Mouse (Mus musculus) midbrain, embryonic 11.5 days (tissue): ENCODE results near the gene Gipc3. TPM values are rescaled to one million over a fixed set of nuclear protein-coding genes. Genes with fewer than 3 reads are reported as not detected.

Experiments used
- ATAC-seq: fragments of 200-750 bp; cut with Nextera tagmentation; 2 replicates; pipeline ENCODE4 v1.8.0; 2017; ENCODE audit warnings: moderate TSS enrichment, moderate library complexity; ENCODE audit not compliant: low FRiP score
- DNase-seq: peaks from one replicate; pipeline ENCODE4 v3.0.0; 2015; ENCODE audit warnings: low spot score; ENCODE audit errors: missing footprints
- H3K27ac ChIP-seq: fragments of 300-500 bp; sonication (generic); 2 replicates; pipeline ENCODE4 v1.5.1; 2014; ENCODE audit warnings: low read depth, low read length
- H3K27me3 ChIP-seq: fragments of 300-500 bp; sonication (generic); 2 replicates; pipeline ENCODE4 v1.6.1; 2014; ENCODE audit warnings: mild to moderate bottlenecking, low read length, moderate library complexity, mixed read lengths; ENCODE audit not compliant: control insufficient read depth, insufficient read depth
- H3K36me3 ChIP-seq: fragments of 300-500 bp; sonication (generic); 2 replicates; pipeline ENCODE4 v1.6.1; 2014; ENCODE audit warnings: mild to moderate bottlenecking, low read length, moderate library complexity, mixed read lengths; ENCODE audit not compliant: control insufficient read depth, insufficient read depth
- H3K4me1 ChIP-seq: fragments of 300-500 bp; sonication (generic); 2 replicates; pipeline ENCODE4 v1.6.1; 2014; ENCODE audit warnings: low read length; ENCODE audit not compliant: control insufficient read depth, insufficient read depth
- H3K4me2 ChIP-seq: fragments of 300-500 bp; sonication (generic); 2 replicates; pipeline ENCODE4 v1.6.1; 2014; ENCODE audit warnings: mild to moderate bottlenecking, moderate library complexity
- H3K4me3 ChIP-seq: fragments of 300-500 bp; sonication (generic); 2 replicates; pipeline ENCODE4 v1.5.1; 2014; ENCODE audit warnings: low read depth, low read length
- H3K9ac ChIP-seq: fragments of 300-500 bp; sonication (generic); 2 replicates; pipeline ENCODE4 v1.6.1; 2014; ENCODE audit warnings: low read length
- H3K9me3 ChIP-seq: fragments of 300-500 bp; sonication (generic); 2 replicates; pipeline ENCODE4 v1.6.1; 2016; ENCODE audit warnings: low read length; ENCODE audit not compliant: control insufficient read depth
- WGBS: fragments of 180-500 bp; shearing (Covaris S2); extraction: QIAGEN DNeasy Blood & Tissue Kit; methylation state at CpG from one replicate; pipeline ENCODE4 v1.1.7; 2014; 5-methylcytosine and 5-hydroxymethylcytosine counted together
- polyA plus RNA-seq: library from polyadenylated mRNA; unstranded; fragments of >200 nt; fragmentation: Nextera tagmentation; extraction: Ambion mirVana; gene quantifications from 2 replicates; pipeline ENCODE4 v1.2.1, GENCODE M21; 2014

Gipc3 gene
- polyA plus RNA-seq, 1 experiment from 2014 or later: 0.04 TPM

- no peak overlapping the region for H3K4me3 ChIP-seq
- H3K9me3 ChIP-seq: no peaks in the 10 kb centered on the region
- no peak overlapping the region for H3K4me2 ChIP-seq
- no peaks in the 10 kb centered on the region; the same call in 1 of the 2 replicates for H3K27me3 ChIP-seq
- ATAC-seq (no peak), DNase-seq (no peak)
- H3K27ac ChIP-seq: no peak overlapping the region
- peaks cover 26% of the 10 kb centered on the region for H3K36me3 ChIP-seq
- peaks cover 11% of the 10 kb centered on the region for H3K4me1 ChIP-seq
- no peak overlapping the region for H3K9ac ChIP-seq
- 93% methylated on average over 13 of the region's 13 CpGs for WGBS
Measured at GRCm38 (mm10) chr10:81313581-81313980, 29.5 kb downstream of the Gipc3 start.

DNA sequence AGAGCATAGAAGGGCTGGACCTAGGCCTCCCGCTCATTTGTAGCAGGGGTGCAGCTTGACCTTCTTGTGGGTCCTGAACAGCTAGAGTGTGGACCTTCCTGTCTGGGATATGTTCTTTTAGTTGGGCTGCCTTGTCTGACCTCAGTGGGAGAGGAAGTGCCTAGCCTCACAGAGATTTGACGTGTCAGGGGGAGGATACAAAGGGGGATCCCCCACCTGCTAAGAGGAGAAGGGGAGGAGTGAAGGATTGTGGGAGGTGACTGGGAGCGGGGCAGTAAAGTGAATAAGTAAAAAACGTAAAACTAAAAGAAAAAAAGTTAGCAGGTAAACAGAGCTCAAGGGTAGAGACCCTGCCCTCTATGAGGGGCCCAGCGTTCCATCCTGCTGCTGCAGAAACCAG, 33.5 kb downstream of the Gipc3 start:
- peaks cover 1% of the 10 kb centered on the region; the same call in 1 of the 2 replicates for H3K4me1 ChIP-seq
- DNase-seq: no peak
- no peak for ATAC-seq
- no peak overlapping the region for H3K4me2 ChIP-seq
- H3K9me3 ChIP-seq: no peaks in the 10 kb centered on the region
- H3K27ac ChIP-seq: no peak overlapping the region
- H3K9ac ChIP-seq: no peak overlapping the region
- WGBS: 91% methylated on average over 5 of the region's 5 CpGs
- H3K36me3 ChIP-seq: peaks cover 34% of the 10 kb centered on the region
- no peaks in the 10 kb centered on the region for H3K27me3 ChIP-seq
- H3K4me3 ChIP-seq: no peak overlapping the region

- WGBS: 94% methylated on average over 21 of the region's 21 CpGs
Measured at GRCm38 (mm10) chr10:81306837-81307682, 36.0 kb downstream of the Gipc3 start.

DNA sequence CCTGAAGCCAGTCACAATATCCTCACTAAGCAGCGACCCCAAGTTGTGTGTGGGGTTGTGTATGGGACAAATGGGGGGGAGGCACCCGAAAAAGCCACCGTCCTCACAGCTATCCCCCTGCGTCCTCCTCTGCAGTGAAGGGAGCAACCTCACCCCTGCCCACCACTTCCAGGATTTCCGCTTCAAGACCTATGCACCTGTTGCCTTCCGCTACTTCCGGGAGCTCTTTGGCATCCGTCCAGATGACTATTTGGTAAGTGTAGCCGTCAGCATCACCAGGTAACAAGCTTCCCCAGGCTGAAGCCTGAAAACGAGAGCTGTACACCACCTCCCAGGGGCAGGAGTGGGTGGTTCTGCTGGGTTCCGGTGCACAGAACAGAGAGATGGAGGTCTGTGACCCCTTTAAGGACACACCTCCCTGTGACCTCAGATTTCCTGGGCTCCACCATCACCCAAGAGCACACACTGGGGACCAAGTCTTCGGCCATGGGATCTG, 36.8 kb downstream of the Gipc3 start:
- WGBS: 99% methylated on average over 12 of the region's 12 CpGs

More at GRCm38 (mm10) chr10:81306837-81307682, 36.0 kb downstream of the Gipc3 start:
- no peak for DNase-seq
- H3K4me3 ChIP-seq: no peak overlapping the region
- no peak for ATAC-seq
- H3K9me3 ChIP-seq: no peaks in the 10 kb centered on the region
- H3K4me1 ChIP-seq: peaks cover 6% of the 10 kb centered on the region; the same call in 1 of the 2 replicates
- no peak overlapping the region for H3K4me2 ChIP-seq
- H3K27ac ChIP-seq: no peak overlapping the region
- H3K36me3 ChIP-seq: peaks cover 29% of the 10 kb centered on the region
- no peaks in the 10 kb centered on the region for H3K27me3 ChIP-seq
- H3K9ac ChIP-seq: no peak overlapping the region

DNA sequence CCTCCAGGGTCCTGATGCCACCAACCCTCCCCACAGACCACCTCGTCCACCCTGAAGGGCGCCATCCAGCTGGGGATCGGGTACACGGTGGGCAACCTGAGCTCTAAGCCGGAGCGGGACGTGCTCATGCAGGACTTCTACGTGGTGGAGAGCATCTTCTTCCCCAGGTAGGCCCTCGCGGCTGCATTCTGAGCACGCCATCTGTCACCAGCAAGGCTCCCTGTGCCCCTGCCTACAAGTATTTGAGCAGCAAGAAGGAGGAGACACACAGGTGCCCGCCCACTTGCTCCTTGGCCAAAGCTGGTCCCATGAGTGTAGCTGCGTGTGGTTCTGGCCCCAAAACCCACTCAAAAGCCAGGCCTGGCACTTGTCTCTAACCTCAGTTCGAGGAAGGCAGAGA, 37.4 kb downstream of the Gipc3 start:
- DNase-seq (no peak), ATAC-seq (no peak)
- Histone ChIP-seq H3K36me3 (peaks cover 21% of the 10 kb centered on the region), H3K9me3 (no peaks in the 10 kb centered on the region), H3K9ac (no peak overlapping the region), H3K4me1 (peaks cover 10% of the 10 kb centered on the region), H3K4me3 (no peak overlapping the region), H3K27me3 (no peaks in the 10 kb centered on the region), H3K4me2 (no peak overlapping the region), H3K27ac (no peak overlapping the region)
- WGBS: 95% methylated on average over 14 of the region's 14 CpGs

More for the DNA sequence above, 36.8 kb downstream of the Gipc3 start:
- DNase-seq: no peak
- Histone ChIP-seq H3K36me3 (peaks cover 21% of the 10 kb centered on the region), H3K9me3 (no peaks in the 10 kb centered on the region), H3K27ac (no peak overlapping the region), H3K4me3 (no peak overlapping the region), H3K4me2 (no peak overlapping the region), H3K4me1 (peaks cover 10% of the 10 kb centered on the region), H3K27me3 (no peaks in the 10 kb centered on the region), H3K9ac (no peak overlapping the region)
- ATAC-seq: no peak

DNA sequence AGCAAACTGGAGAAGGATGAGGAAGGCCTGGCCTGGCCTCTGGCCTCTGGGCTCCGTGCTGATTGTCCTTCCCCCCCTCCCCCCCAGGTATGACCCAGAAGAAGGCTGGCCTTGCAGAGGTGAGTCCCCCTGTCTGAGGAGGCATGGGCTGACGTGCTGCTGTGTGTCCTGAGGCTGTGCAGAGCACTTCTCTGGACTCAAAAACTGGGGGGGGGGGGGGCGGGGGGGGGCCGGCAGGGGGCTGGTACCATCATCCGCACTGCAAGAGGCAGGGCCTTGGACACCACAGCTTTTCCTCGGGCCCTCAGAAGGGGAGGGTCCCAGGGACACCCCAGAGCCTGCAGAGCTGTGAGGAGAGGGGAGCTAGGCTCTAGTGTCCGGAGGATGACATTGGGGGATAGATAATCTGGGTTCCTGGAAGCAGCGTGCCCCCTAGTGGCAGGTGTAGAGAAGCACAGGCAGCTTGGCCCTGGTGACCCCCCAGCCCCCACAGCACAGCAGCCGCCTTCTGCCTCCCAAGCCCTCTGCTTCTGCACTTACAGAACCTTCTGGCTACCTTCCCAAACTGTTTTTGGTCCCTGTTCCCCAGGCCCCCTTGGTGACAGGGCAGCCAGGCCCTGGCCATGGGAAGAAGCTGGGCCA, 38.3 kb downstream of the Gipc3 start:
- no peak overlapping the region for H3K4me3 ChIP-seq
- H3K36me3 ChIP-seq: peaks cover 21% of the 10 kb centered on the region
- no peak overlapping the region for H3K27ac ChIP-seq
- no peaks in the 10 kb centered on the region for H3K9me3 ChIP-seq
- H3K4me2 ChIP-seq: no peak overlapping the region
- ATAC-seq: peak; percentile 66
- WGBS: 29% methylated on average over 9 of the region's 9 CpGs
- H3K27me3 ChIP-seq: no peaks in the 10 kb centered on the region
- no peak overlapping the region for H3K9ac ChIP-seq
- peaks cover 10% of the 10 kb centered on the region for H3K4me1 ChIP-seq
- DNase-seq: no peak

GRCm38 (mm10) chr10:81303761-81304160, 39.3 kb downstream of the Gipc3 start:
- peaks cover 10% of the 10 kb centered on the region for H3K4me1 ChIP-seq
- no peaks in the 10 kb centered on the region for H3K9me3 ChIP-seq
- H3K27me3 ChIP-seq: no peaks in the 10 kb centered on the region
- no peak overlapping the region for H3K4me3 ChIP-seq
- H3K9ac ChIP-seq: no peak overlapping the region
- DNase-seq (no peak), ATAC-seq (no peak)
- no peak overlapping the region for H3K4me2 ChIP-seq
- WGBS: 82% methylated on average over 7 of the region's 7 CpGs
- H3K27ac ChIP-seq: no peak overlapping the region
- H3K36me3 ChIP-seq: peaks cover 14% of the 10 kb centered on the region; the same call in 1 of the 2 replicates

DNA sequence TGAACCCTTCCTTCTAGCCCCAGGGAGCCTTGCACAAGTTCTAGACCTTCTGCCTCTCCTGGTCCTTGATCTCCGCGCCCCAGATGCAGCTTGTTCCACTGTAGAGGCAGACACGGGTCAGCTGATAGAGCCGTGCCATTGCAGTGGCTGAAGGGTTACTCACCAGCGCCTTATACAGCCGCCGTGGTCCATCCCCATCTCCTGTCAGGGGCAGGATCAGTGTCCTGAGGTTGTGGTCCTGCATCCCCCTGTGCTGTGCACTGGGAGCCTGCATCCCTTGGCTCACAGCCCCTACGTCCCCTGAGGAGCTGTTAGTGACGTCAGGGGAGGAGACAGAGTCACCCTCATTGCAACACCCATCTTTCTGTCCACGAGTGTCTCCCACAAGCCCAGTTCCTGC, 39.8 kb downstream of the Gipc3 start:
- ATAC-seq: no peak
- Histone ChIP-seq H3K27ac (no peak overlapping the region), H3K4me1 (peaks cover 10% of the 10 kb centered on the region), H3K36me3 (peaks cover 10% of the 10 kb centered on the region; the same call in 1 of the 2 replicates), H3K4me3 (no peak overlapping the region), H3K4me2 (no peak overlapping the region), H3K27me3 (no peaks in the 10 kb centered on the region), H3K9ac (no peak overlapping the region; the same call in 1 of the 2 replicates), H3K9me3 (no peaks in the 10 kb centered on the region)
- no peak for DNase-seq
- 82% methylated on average over 10 of the region's 10 CpGs for WGBS

GRCm38 (mm10) chr10:81302781-81303218, 40.3 kb downstream of the Gipc3 start:
- H3K4me1 ChIP-seq: peaks cover 10% of the 10 kb centered on the region
- H3K27me3 ChIP-seq: no peaks in the 10 kb centered on the region
- H3K36me3 ChIP-seq: peaks cover 5% of the 10 kb centered on the region; the same call in 1 of the 2 replicates
- WGBS: 84% methylated on average over 14 of the region's 14 CpGs
- no peak overlapping the region for H3K27ac ChIP-seq
- no peak overlapping the region for H3K4me3 ChIP-seq
- no peaks in the 10 kb centered on the region for H3K9me3 ChIP-seq
- ATAC-seq (no peak), DNase-seq (no peak)
- H3K9ac ChIP-seq: no peak overlapping the region; the same call in 1 of the 2 replicates
- H3K4me2 ChIP-seq: no peak overlapping the region
